Mouse (Mus musculus) midbrain, embryonic 14.5 days (tissue): ENCODE data around the gene Mcu. TPM values are rescaled to one million over a fixed set of nuclear protein-coding genes. Genes with fewer than 3 reads are reported as not detected.

Experiments used
- ATAC-seq: fragments of 200-750 bp; cut with Nextera tagmentation; 2 replicates; pipeline ENCODE4 v1.8.0; 2017; ENCODE audit warnings: moderate number of reproducible peaks, moderate library complexity; ENCODE audit not compliant: low FRiP score, low TSS enrichment
- DNase-seq: peaks from one replicate; pipeline ENCODE4 v3.0.0-alpha.2; 2015
- H3K27ac ChIP-seq: fragments of 300-500 bp; sonication (generic); replicated peaks from 2 replicates; pipeline ENCODE4 v1.5.1; 2014; ENCODE audit warnings: mild to moderate bottlenecking, low read depth, low read length, moderate library complexity
- H3K27me3 ChIP-seq: fragments of 300-500 bp; sonication (generic); 2 replicates; pipeline ENCODE4 v1.6.1; 2014; ENCODE audit warnings: low read length, control low read depth, mixed read lengths; ENCODE audit not compliant: control insufficient read depth, insufficient read depth
- H3K36me3 ChIP-seq: fragments of 300-500 bp; sonication (generic); 2 replicates; pipeline ENCODE4 v1.6.1; 2014; ENCODE audit warnings: low read length, control low read depth; ENCODE audit not compliant: control insufficient read depth, insufficient read depth
- H3K4me1 ChIP-seq: fragments of 300-500 bp; sonication (generic); 2 replicates; pipeline ENCODE4 v1.6.1; 2014; ENCODE audit warnings: mild to moderate bottlenecking, antibody characterized with exemption, low read length, control low read depth; ENCODE audit not compliant: control insufficient read depth, insufficient read depth
- H3K4me2 ChIP-seq: fragments of 300-500 bp; sonication (generic); 2 replicates; pipeline ENCODE4 v1.6.1; 2014; ENCODE audit warnings: mild to moderate bottlenecking, low read length, moderate library complexity
- H3K4me3 ChIP-seq: fragments of 300-500 bp; sonication (generic); replicated peaks from 2 replicates; pipeline ENCODE4 v1.5.1; 2014; ENCODE audit warnings: low read depth, low read length
- H3K9ac ChIP-seq: fragments of 300-500 bp; sonication (generic); replicated peaks from 2 replicates; pipeline ENCODE4 v1.6.1; 2014; ENCODE audit warnings: mild to moderate bottlenecking, low read length, moderate library complexity
- H3K9me3 ChIP-seq: fragments of 300-500 bp; sonication (generic); 2 replicates; pipeline ENCODE4 v1.6.1; 2016; ENCODE audit warnings: low read length, control low read depth, mixed read lengths; ENCODE audit not compliant: control insufficient read depth
- WGBS: fragments of 180-500 bp; shearing (Covaris S2); extraction: QIAGEN DNeasy Blood & Tissue Kit; methylation state at CpG from one replicate; pipeline ENCODE4 v1.1.7; 2014; 5-methylcytosine and 5-hydroxymethylcytosine counted together
- polyA plus RNA-seq: library from polyadenylated mRNA; unstranded; fragments of >200 nt; fragmentation: Nextera tagmentation; extraction: Ambion mirVana; gene quantifications from 2 replicates; pipeline ENCODE4 v1.2.1, GENCODE M21; 2014

Mcu gene
- polyA plus RNA-seq, 1 experiment from 2014 or later, result 24.7 TPM

DNA sequence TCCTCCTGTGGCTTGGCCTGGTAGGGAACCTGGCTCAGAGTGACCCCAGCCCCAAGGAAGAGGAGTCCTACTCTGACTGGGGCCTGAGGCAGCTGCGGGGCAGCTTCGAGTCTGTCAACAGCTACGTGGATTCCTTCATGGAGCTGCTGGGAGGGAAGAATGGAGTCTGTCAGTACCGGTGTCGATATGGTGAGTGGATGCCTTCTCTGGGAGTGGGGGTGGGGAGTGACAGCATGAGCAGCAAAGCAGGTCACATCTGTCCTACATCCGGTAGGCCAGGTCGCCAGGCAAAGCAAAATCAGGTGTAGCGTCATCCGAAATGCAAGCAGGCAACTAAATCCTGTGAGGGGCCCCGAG lies 212.7 kb downstream of the Mcu start:
- no peak for ATAC-seq

DNA sequence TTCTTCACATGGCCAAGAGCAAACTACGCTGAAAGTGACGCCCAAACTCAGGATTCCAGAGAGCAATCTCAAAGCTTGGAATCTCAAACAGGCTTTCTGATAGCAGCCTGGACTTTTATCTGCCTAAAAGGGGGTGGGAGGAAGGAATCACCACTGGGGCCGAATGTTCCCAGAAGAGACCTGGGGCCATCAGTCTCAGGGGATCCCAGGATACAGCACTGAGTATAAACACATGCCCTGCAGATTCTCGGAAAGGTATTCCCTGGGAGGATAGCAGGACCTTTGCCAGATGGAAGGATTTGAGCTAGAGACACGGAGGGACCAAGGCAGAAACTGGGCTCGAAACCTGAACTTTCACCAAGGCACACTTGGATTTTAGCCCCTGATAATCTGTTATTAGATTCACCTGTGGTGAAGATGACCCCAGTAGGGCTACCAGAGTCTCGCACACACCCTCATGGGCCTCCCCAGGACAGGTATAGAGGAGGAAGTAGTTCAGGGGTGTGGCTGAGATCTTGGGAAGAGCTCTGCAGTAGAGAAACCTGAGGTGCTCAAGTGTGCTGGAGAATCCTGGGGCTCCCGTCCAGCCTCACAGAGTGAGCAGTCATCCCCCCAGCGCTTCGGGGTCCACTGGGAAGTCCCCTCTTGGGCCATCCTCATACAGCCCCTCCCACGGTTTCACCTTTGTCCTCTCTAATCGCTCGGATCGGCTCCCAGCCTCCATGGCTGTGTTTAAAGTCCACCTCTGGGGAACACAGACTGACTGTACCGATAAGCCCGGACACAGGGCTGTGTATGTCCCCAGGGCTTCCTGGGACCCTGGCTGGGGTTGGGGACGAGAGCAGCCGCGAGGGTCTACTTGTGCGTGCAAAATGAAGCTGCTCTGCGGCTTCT lies 213.3 kb downstream of the Mcu start, which contains the start of gene Pla2g12b:
Pla2g12b (plus strand) TSS at position 762 of the 894 bp plus-strand sequence.
- no peaks in the 10 kb centered on the region for H3K4me1 ChIP-seq
- DNase-seq (no peak), ATAC-seq (no peak)
- H3K4me3 ChIP-seq, result no peak within 1 kb of the TSS
- no peaks in the 10 kb centered on the region for H3K27me3 ChIP-seq
- no peaks in the 10 kb centered on the region for H3K9me3 ChIP-seq
- no peak within 1 kb of the TSS for H3K4me2 ChIP-seq
- no peaks in the 10 kb centered on the region for H3K36me3 ChIP-seq
- no peak within 1 kb of the TSS for H3K9ac ChIP-seq
- H3K27ac ChIP-seq, result no peak within 1 kb of the TSS
- WGBS, result 76% methylated on average over 21 of the region's 21 CpGs

More for the DNA sequence above, 212.7 kb downstream of the Mcu start:
- Histone ChIP-seq H3K4me3 (no peak overlapping the region), H3K9ac (no peak overlapping the region), H3K27ac (no peak overlapping the region), H3K27me3 (no peaks in the 10 kb centered on the region), H3K9me3 (no peaks in the 10 kb centered on the region), H3K4me2 (no peak overlapping the region), H3K36me3 (no peaks in the 10 kb centered on the region), H3K4me1 (no peaks in the 10 kb centered on the region)
- WGBS, result 79% methylated on average over 10 of the region's 10 CpGs
- DNase-seq, result no peak

Other genes with a start within 250 kb of the Mcu start
- gene Gm10273, start 221.1 kb downstream of the Mcu start, polyA plus RNA-seq, result 2.8 and 5.0 TPM in 2 replicates
- gene Pla2g12b, start 213.0 kb downstream of the Mcu start, polyA plus RNA-seq, result not detected in 2 replicates
- gene Oit3, start 174.9 kb downstream of the Mcu start, polyA plus RNA-seq, result 0.39 TPM in 1 of 2 replicates, not detected in the other
- not detected in 2 replicates for gene Gm10322, start 629 bp downstream of the Mcu start, polyA plus RNA-seq
- gene Micu1, start 85.8 kb upstream of the Mcu start, polyA plus RNA-seq, result 58.2 and 69.3 TPM in 2 replicates